Mouse (Mus musculus): Measurements from ENCODE around the gene Obsl1. TPM values are rescaled to one million over a fixed set of nuclear protein-coding genes. Genes with fewer than 3 reads are reported as not detected.

Obsl1 gene
- polyA plus RNA-seq, 1 experiment from 2014 or later: 25.8 TPM

DNA sequence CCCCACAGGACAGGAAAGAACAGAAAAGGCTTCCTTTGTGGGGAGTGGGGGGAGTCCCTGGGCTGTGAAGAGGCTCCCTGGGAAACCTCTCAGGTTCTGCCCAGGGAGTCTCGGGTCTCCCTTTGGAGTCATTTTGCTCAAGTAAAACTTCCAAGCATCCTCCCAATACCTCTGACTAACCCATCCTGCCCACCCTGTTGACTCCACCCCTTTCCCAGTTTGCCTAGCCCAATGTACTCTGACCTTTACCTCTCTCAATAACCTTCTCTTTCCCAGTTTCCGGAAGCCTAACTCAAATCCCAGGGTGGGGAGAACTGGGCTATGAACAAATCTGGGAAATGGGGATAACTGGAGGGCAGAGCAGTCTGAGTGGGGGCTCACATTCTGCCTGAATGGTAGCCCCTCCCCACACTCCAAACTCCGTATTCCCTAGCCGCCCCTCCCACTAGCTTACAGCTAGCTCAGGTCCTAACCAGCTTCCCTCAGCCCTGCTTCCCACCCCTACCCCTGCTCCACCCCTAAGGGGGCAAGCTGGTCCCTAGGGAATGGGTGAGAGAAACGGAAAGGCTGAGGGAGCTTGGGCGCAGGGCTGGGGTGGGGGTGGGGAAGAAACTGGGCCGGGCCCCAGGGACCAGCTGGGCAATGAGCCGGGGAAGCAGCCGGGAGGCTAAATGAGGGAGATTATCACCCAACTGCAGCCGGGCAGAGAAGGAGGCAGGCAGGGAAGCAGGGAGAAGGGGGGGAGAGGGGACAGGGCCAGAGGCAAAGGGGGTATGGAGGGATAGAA is 58.8 kb downstream of the Obsl1 start:
- Histone ChIP-seq H3K9ac (replicated peaks; ENCODE audit: low read depth) (no peak overlapping the region), H3K4me3 (ENCODE audit: low read depth, low read length) (no peak overlapping the region), H3K27ac (ENCODE audit: low read length) (no peak overlapping the region), H3K9me3 (ENCODE audit: low read length) (no peaks in the 10 kb centered on the region), H3K4me1 (ENCODE audit: insufficient read depth, low read depth, low read length) (peaks cover 9% of the 10 kb centered on the region; the same call in 1 of the 2 replicates), H3K36me3 (ENCODE audit: insufficient read depth, low read length) (peaks cover 5% of the 10 kb centered on the region; the same call in 1 of the 2 replicates), H3K4me2 (replicated peaks; ENCODE audit: low read depth, low read length) (no peak overlapping the region), H3K27me3 (replicated peaks; ENCODE audit: insufficient read depth, low read length) (peaks cover 55% of the 10 kb centered on the region)
- TF ChIP-seq CTCF (IDR thresholded peaks at IDR 0.05) (no peak), EP300 (IDR thresholded peaks at IDR 0.05) (no peak)
- ATAC-seq (peak; percentile 15; the same call in 1 of the 2 replicates), DNase-seq (ENCODE audit: low spot score) (no peak)
- 6% methylated on average over 10 of the region's 10 CpGs for WGBS

- DNase-seq (ENCODE audit: low spot score) (no peak), ATAC-seq (no peak)
- H3K36me3 ChIP-seq (ENCODE audit: insufficient read depth, low read length): peaks cover 5% of the 10 kb centered on the region; the same call in 1 of the 2 replicates
- H3K9ac ChIP-seq (replicated peaks; ENCODE audit: low read depth): no peak overlapping the region
- peaks cover 9% of the 10 kb centered on the region; the same call in 1 of the 2 replicates for H3K4me1 ChIP-seq (ENCODE audit: insufficient read depth, low read depth, low read length)
- H3K4me2 ChIP-seq (replicated peaks; ENCODE audit: low read depth, low read length): no peak overlapping the region
- H3K27me3 ChIP-seq (replicated peaks; ENCODE audit: insufficient read depth, low read length): peaks cover 54% of the 10 kb centered on the region
- no peak for TF ChIP-seq EP300 (IDR thresholded peaks at IDR 0.05)
- no peaks in the 10 kb centered on the region for H3K9me3 ChIP-seq (ENCODE audit: low read length)
- no peak overlapping the region for H3K27ac ChIP-seq (ENCODE audit: low read length)
- H3K4me3 ChIP-seq (ENCODE audit: low read depth, low read length): no peak overlapping the region
- WGBS: 6% methylated on average over 17 of the region's 20 CpGs
Observed at GRCm38 (mm10) chr1:75446656-75447055, 59.6 kb downstream of the Obsl1 start.

- Histone ChIP-seq H3K9ac (replicated peaks; ENCODE audit: low read depth) (no peak overlapping the region), H3K4me3 (ENCODE audit: low read depth, low read length) (no peak overlapping the region), H3K4me1 (ENCODE audit: insufficient read depth, low read depth, low read length) (peaks cover 9% of the 10 kb centered on the region; the same call in 1 of the 2 replicates), H3K27ac (ENCODE audit: low read length) (no peak overlapping the region), H3K27me3 (replicated peaks; ENCODE audit: insufficient read depth, low read length) (peaks cover 50% of the 10 kb centered on the region), H3K36me3 (ENCODE audit: insufficient read depth, low read length) (peaks cover 5% of the 10 kb centered on the region; the same call in 1 of the 2 replicates), H3K4me2 (replicated peaks; ENCODE audit: low read depth, low read length) (peak overlapping the region; percentile 12; the same call in 1 of the 2 replicates), H3K9me3 (ENCODE audit: low read length) (no peaks in the 10 kb centered on the region)
- ATAC-seq (peak; percentile 53), DNase-seq (ENCODE audit: low spot score) (peak; percentile 78)
- WGBS: 1% methylated on average over 22 of the region's 22 CpGs
- TF ChIP-seq CTCF (IDR thresholded peaks at IDR 0.05) (peak; percentile 94), EP300 (IDR thresholded peaks at IDR 0.05) (no peak)
Observed at GRCm38 (mm10) chr1:75445751-75446611, 60.3 kb downstream of the Obsl1 start.

GRCm38 (mm10) chr1:75445141-75445701 is 61.0 kb downstream of the Obsl1 start:
- H3K4me3 ChIP-seq (ENCODE audit: low read depth, low read length): no peak overlapping the region
- H3K4me1 ChIP-seq (ENCODE audit: insufficient read depth, low read depth, low read length): 0 out of 2 replicates have a peak, but pooled peaks cover 4% of the 10 kb centered on the region
- H3K27ac ChIP-seq (ENCODE audit: low read length): no peak overlapping the region
- H3K36me3 ChIP-seq (ENCODE audit: insufficient read depth, low read length): peaks cover 11% of the 10 kb centered on the region
- no peak overlapping the region for H3K4me2 ChIP-seq (replicated peaks; ENCODE audit: low read depth, low read length)
- no peak overlapping the region for H3K9ac ChIP-seq (replicated peaks; ENCODE audit: low read depth)
- peak; percentile 8; the same call in 1 of the 2 replicates for ATAC-seq
- no peak for DNase-seq (ENCODE audit: low spot score)
- no peaks in the 10 kb centered on the region for H3K9me3 ChIP-seq (ENCODE audit: low read length)
- 13% methylated on average over 8 of the region's 9 CpGs for WGBS
- no peak for TF ChIP-seq CTCF (IDR thresholded peaks at IDR 0.05)
- TF ChIP-seq EP300 (IDR thresholded peaks at IDR 0.05): no peak
- H3K27me3 ChIP-seq (replicated peaks; ENCODE audit: insufficient read depth, low read length): peaks cover 42% of the 10 kb centered on the region

DNA sequence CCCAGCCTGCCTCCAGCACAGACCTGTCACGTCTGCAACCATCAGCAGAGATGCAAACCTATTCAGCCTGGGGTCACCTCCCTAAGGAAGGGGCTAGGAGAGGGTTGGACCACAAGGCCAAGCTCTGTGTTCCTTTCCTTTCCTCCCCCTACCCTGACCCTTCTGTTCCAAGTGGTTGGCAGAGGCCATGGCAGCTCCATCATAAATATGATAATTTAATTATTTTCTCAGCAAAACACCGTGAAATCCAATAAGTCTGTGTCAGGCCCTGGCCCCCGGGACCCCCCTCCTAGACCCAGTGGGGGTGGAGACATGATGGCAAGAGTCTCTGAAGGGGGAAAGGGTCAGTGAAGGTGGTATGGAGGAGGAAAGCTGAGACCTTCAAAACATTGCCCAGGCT is 62.0 kb downstream of the Obsl1 start:
- TF ChIP-seq EP300 (IDR thresholded peaks at IDR 0.05) (no peak), CTCF (IDR thresholded peaks at IDR 0.05) (no peak)
- DNase-seq (ENCODE audit: low spot score) (no peak), ATAC-seq (no peak)
- Histone ChIP-seq H3K9me3 (ENCODE audit: low read length) (no peaks in the 10 kb centered on the region), H3K9ac (replicated peaks; ENCODE audit: low read depth) (no peak overlapping the region), H3K4me2 (replicated peaks; ENCODE audit: low read depth, low read length) (no peak overlapping the region), H3K36me3 (ENCODE audit: insufficient read depth, low read length) (peaks cover 12% of the 10 kb centered on the region), H3K4me1 (ENCODE audit: insufficient read depth, low read depth, low read length) (no peaks in the 10 kb centered on the region), H3K4me3 (ENCODE audit: low read depth, low read length) (no peak overlapping the region), H3K27ac (ENCODE audit: low read length) (no peak overlapping the region), H3K27me3 (replicated peaks; ENCODE audit: insufficient read depth, low read length) (peaks cover 32% of the 10 kb centered on the region)
- 48% methylated on average over 3 of the region's 3 CpGs for WGBS

Measured in lung, postnatal 0 days (tissue).